Mouse (Mus musculus): ENCODE data around the gene Cc2d1a. TPM values are rescaled to one million over a fixed set of nuclear protein-coding genes. Genes with fewer than 3 reads are reported as not detected.

Cc2d1a gene
- polyA plus RNA-seq, 1 experiment from 2014 or later: 28.2 TPM

DNA sequence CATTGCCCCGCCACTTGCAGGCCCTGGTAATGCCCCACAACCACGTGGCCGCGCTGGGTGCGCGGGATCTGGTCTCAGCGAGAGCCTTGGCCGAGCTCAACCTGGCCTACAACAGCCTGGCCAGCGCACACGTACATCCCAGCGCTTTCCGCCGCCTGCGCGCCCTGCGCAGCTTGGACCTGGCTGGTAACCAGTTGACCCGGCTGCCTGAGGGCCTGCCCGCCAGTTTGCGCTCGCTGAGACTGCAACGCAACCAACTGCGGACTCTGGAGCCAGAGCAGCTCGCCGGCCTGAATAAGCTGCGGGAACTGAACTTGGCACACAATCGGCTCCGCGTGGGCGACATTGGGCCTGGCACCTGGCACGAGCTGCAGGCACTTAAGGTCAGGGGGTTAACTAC, 16.9 kb downstream of the Cc2d1a start:
- ATAC-seq (ENCODE audit: insufficient number of reproducible peaks, insufficient read depth, low FRiP score, low TSS enrichment, low read depth): no peak; the same call in 1 of the 2 replicates
- 39% methylated on average over 30 of the region's 30 CpGs for whole genome bisulfite sequencing
- Histone ChIP-seq H3K36me3 (peaks cover 49% of the 10 kb centered on the region), H3K4me1 (peaks cover 29% of the 10 kb centered on the region), H3K9me3 (no peaks in the 10 kb centered on the region), H3K27me3 (peaks cover 3% of the 10 kb centered on the region; the same call in 1 of the 2 replicates), H3K27ac (no peak overlapping the region), H3K4me3 (no peak overlapping the region), H3K4me2 (peak overlapping the region; percentile 14; the same call in 1 of the 2 replicates), H3K9ac (peak overlapping the region; percentile 46)

DNA sequence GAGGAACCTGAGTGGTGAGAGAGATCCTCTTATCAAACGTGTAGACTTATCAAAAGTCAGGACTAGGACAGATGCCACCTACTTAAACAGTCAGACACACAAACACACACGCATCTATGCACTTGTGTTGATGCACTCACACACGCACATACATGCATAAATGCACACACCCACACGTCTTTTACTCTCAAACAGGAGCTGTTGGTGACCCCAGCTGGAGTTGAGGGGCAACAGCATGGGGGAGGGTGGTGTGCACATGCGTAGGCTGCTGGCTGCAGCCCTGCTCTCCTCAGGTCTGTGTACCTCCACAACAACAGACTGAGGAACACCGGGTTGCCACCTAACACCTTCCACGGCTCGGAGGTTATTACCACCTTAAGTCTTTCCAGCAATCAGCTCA, 19.5 kb downstream of the Cc2d1a start:
- 71% methylated on average over 8 of the region's 8 CpGs for WGBS
- H3K9me3 ChIP-seq: no peaks in the 10 kb centered on the region
- H3K4me1 ChIP-seq: peaks cover 30% of the 10 kb centered on the region
- no peak overlapping the region for H3K9ac ChIP-seq
- ATAC-seq (ENCODE audit: insufficient number of reproducible peaks, insufficient read depth, low FRiP score, low TSS enrichment, low read depth): no peak
- H3K4me2 ChIP-seq: no peak overlapping the region
- H3K27me3 ChIP-seq: peaks cover 3% of the 10 kb centered on the region; the same call in 1 of the 2 replicates
- H3K27ac ChIP-seq: no peak overlapping the region
- no peak overlapping the region for H3K4me3 ChIP-seq
- H3K36me3 ChIP-seq: peaks cover 24% of the 10 kb centered on the region

DNA sequence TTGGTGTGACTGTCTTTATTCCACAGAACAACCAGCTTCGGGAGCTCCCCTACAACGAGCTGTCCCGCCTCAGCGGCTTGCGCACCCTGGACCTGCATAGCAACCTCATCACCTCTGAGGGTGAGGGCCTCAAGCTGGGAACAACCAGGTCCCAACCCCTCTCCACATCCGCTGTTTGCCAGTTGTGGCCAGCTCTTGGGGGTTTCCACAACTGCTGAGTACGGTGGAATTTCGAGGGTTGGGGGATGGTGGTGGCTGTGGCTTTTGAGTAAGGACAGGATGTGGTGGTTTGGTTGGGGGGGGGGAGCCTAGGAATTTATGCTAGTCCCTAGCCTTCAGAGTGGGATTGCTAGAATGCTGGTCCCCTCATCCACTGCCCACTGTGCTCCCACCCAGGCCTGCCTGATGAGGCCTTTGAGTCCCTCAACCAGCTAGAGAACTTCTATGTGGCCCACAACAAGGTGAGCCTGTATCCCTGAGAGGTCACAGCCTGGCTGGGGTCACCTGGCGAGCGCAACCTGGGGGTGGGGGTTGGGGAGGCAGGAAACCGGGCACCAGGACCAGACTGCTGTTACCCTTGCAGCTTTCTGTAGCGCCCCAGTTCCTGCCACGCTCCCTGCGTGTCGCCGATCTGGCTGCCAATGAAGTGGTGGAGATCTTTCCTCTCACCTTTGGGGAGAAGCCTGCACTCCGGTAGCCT, 20.4 kb downstream of the Cc2d1a start:
- WGBS: 57% methylated on average over 17 of the region's 17 CpGs
- Histone ChIP-seq H3K36me3 (peaks cover 15% of the 10 kb centered on the region), H3K9me3 (no peaks in the 10 kb centered on the region), H3K27ac (peak overlapping the region; percentile 55; the same call in 1 of the 2 replicates), H3K9ac (peak overlapping the region; percentile 52; the same call in 1 of the 2 replicates), H3K27me3 (peaks cover 3% of the 10 kb centered on the region; the same call in 1 of the 2 replicates), H3K4me2 (peak overlapping the region; percentile 27), H3K4me1 (peaks cover 30% of the 10 kb centered on the region), H3K4me3 (no peak overlapping the region)
- peak; percentile 49; the same call in 1 of the 2 replicates for ATAC-seq (ENCODE audit: insufficient number of reproducible peaks, insufficient read depth, low FRiP score, low TSS enrichment, low read depth)

DNA sequence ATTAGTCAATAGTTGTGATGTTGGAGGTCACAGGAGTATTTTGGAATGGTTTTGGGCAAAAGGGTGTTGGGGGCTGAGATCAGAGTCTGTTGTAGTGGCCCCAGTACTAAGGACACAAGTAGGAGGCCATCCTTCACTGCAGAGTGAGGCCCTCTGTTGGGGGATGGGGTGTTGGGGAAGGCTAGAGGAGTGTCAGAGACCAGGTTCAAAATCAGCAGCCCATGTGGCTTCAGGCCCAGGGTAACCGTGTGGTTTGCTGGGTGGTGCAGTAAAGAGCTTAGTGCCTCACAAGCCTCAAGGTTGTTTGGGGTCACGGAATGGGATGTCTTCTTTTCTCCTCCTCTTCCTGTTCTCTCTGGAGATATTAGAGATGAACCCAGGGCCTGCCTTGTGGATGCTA, 21.0 kb downstream of the Cc2d1a start:
- Histone ChIP-seq H3K27ac (peak overlapping the region; percentile 55; the same call in 1 of the 2 replicates), H3K4me3 (no peak overlapping the region), H3K9me3 (no peaks in the 10 kb centered on the region), H3K9ac (no peak overlapping the region), H3K4me1 (peaks cover 30% of the 10 kb centered on the region), H3K36me3 (peaks cover 8% of the 10 kb centered on the region; the same call in 1 of the 2 replicates), H3K4me2 (no peak overlapping the region), H3K27me3 (peaks cover 3% of the 10 kb centered on the region; the same call in 1 of the 2 replicates)
- 68% methylated on average over 2 of the region's 2 CpGs for WGBS
- no peak for ATAC-seq (ENCODE audit: insufficient number of reproducible peaks, insufficient read depth, low FRiP score, low TSS enrichment, low read depth)

DNA sequence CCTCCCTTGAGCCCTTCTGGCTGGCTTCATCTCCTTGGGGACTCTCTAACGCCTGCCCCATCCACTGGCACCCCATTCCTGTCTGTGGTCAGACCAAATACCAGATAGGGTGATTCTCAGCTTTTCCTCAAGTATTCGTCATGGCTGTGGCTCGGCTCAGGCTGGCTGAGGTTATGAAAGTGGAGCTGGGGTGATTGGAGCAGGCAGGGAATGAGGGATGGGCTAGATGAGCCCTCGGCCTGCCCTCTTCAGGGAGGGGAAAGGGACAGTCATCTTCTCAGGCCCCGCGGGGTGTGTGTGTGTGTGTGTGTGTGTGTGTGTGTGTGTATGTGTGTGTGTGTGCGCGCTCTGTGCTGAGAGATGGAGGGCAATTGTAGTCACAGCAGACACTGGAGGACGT, 22.1 kb downstream of the Cc2d1a start, which contains the start of gene Podnl1:
Gene Podnl1 (plus strand): TSS at position 334 of the 400 bp plus-strand sequence.
- ATAC-seq (ENCODE audit: insufficient number of reproducible peaks, insufficient read depth, low FRiP score, low TSS enrichment, low read depth): 0 out of 2 replicates have a peak, but pooled peaks have one; percentile 65
- no peak within 1 kb of the TSS for H3K4me3 ChIP-seq
- WGBS: 53% methylated on average over 9 of the region's 9 CpGs
- peak within 1 kb of the TSS; percentile 28; the same call in 1 of the 2 replicates for H3K27ac ChIP-seq
- peaks cover 26% of the 10 kb centered on the region for H3K4me1 ChIP-seq
- H3K9me3 ChIP-seq: no peaks in the 10 kb centered on the region
- no peaks in the 10 kb centered on the region for H3K36me3 ChIP-seq
- H3K9ac ChIP-seq: peak within 1 kb of the TSS; percentile 36; the same call in 1 of the 2 replicates
- H3K4me2 ChIP-seq: 0 out of 2 replicates have a peak within 1 kb of the TSS, but pooled peaks have one; percentile 7
- peaks cover under 1% of the 10 kb centered on the region; the same call in 1 of the 2 replicates for H3K27me3 ChIP-seq

DNA sequence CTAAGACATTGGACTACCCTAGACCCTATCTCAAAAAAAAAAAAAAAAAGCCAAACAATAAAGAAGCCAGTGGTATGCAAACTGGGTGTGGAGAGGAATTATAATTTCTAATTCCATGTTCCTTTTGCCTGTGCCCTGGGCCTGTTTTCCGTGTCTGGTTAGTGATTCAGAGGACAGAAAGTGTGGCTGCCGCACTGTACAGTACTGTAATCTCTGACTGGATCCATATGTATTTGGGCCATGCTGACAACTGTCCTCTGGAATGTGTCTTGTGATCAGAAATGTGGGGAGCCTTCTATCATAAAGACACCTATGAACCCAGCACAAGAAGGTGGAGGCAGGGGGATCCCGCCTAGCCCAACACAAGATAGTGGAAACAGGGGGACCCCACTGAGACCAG, 25.6 kb downstream of the Cc2d1a start:
- H3K27me3 ChIP-seq: no peaks in the 10 kb centered on the region
- H3K27ac ChIP-seq: no peak overlapping the region
- H3K4me3 ChIP-seq: no peak overlapping the region
- no peaks in the 10 kb centered on the region for H3K36me3 ChIP-seq
- peaks cover 10% of the 10 kb centered on the region for H3K4me1 ChIP-seq
- H3K9me3 ChIP-seq: no peaks in the 10 kb centered on the region
- ATAC-seq (ENCODE audit: insufficient number of reproducible peaks, insufficient read depth, low FRiP score, low TSS enrichment, low read depth): no peak
- no peak overlapping the region for H3K4me2 ChIP-seq
- WGBS: 82% methylated on average over 3 of the region's 3 CpGs
- H3K9ac ChIP-seq: no peak overlapping the region

DNA sequence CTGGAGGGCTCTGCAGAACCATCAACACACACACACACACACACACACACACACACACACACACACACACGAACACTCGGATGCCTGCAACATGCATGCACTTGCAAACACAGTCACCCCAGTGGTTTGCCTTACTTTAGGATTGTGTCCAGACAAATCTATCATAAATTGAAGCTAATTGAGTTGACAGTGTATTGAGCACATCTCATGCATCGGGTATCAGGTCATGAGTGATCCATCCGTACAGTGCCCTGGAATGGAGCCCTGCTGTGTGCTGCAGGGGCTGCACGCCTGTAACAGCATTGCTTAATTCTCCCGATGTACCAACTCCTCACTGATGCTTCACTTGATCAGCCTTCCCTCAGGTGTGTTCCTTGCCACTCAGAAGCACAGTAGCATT, 32.1 kb downstream of the Cc2d1a start:
- no peak overlapping the region for H3K4me2 ChIP-seq
- H3K9ac ChIP-seq: no peak overlapping the region
- no peak for ATAC-seq (ENCODE audit: insufficient number of reproducible peaks, insufficient read depth, low FRiP score, low TSS enrichment, low read depth)
- H3K36me3 ChIP-seq: no peaks in the 10 kb centered on the region
- WGBS: 80% methylated on average over 6 of the region's 6 CpGs
- no peak overlapping the region for H3K27ac ChIP-seq
- no peaks in the 10 kb centered on the region for H3K4me1 ChIP-seq
- no peak overlapping the region for H3K4me3 ChIP-seq
- H3K9me3 ChIP-seq: no peaks in the 10 kb centered on the region
- no peaks in the 10 kb centered on the region for H3K27me3 ChIP-seq

DNA sequence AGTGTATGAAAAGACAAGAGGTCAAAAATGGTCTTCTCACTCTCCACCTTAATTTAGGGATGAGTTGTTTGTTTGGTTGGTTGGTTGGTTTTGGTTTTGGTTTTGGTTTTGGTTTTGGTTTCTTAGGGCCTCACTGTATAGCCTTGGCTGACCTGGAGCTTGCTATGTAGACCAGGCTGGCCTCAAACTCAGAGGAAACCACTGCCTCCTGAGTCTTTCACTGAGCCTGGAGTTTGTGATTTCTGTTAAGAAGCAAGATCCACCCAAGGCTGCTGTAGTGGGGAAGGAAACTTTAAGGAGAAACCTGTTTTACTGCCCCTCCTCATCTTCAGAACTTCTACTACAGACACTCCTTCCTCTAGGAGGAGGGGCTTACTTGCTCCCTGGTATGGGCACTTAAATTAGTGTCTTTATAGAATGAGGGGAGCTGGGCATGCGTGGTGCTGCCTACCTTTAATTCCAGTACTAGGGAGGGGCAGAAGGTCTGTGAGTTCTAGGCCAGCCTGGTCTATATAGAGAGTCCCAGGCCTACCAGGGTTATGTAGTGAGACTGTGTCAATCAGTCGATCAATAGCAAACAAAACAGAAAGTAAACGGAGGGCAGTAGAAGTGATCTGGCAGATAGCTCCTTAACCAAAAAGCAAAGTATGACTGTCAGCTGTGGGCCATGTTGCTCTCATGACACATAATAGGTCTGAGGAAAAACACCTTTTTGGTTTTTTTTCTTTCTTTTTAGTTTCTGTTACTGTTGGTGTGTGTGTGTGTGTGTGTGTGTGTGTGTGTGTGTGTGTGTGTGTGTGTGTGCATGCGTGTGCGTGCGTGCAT, 41.3 kb downstream of the Cc2d1a start:
- Histone ChIP-seq H3K4me2 (no peak overlapping the region), H3K4me1 (peaks cover 23% of the 10 kb centered on the region), H3K9ac (no peak overlapping the region), H3K9me3 (no peaks in the 10 kb centered on the region), H3K36me3 (peaks cover 15% of the 10 kb centered on the region), H3K27me3 (no peaks in the 10 kb centered on the region), H3K4me3 (no peak overlapping the region), H3K27ac (no peak overlapping the region)
- ATAC-seq (ENCODE audit: insufficient number of reproducible peaks, insufficient read depth, low FRiP score, low TSS enrichment, low read depth): no peak
- WGBS: 94% methylated on average over 6 of the region's 6 CpGs

DNA sequence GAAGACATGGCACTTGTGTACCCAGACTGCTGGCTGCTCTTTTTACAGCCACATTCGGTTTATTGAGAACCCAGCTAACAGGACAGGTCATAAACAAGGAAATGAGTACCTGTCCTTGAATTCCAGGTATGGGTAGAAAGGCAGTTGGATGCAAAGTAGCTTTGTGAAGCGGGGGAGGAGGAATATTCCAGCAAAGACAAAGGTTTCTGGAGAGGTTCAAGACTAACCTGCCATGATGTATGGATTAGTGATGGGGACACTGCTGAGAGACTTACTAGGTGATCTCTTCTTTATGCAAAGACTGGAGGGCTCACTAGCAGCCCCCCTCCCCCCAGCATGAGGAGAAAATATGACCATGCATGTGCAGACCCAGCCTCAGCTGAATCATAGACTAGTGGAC, 42.1 kb downstream of the Cc2d1a start:
- no peak overlapping the region for H3K9ac ChIP-seq
- H3K27me3 ChIP-seq: no peaks in the 10 kb centered on the region
- H3K9me3 ChIP-seq: no peaks in the 10 kb centered on the region
- H3K36me3 ChIP-seq: peaks cover 22% of the 10 kb centered on the region
- no peak overlapping the region for H3K4me2 ChIP-seq
- 83% methylated on average over 2 of the region's 2 CpGs for WGBS
- H3K4me3 ChIP-seq: no peak overlapping the region
- H3K4me1 ChIP-seq: peaks cover 23% of the 10 kb centered on the region
- ATAC-seq (ENCODE audit: insufficient number of reproducible peaks, insufficient read depth, low FRiP score, low TSS enrichment, low read depth): no peak
- no peak overlapping the region for H3K27ac ChIP-seq

DNA sequence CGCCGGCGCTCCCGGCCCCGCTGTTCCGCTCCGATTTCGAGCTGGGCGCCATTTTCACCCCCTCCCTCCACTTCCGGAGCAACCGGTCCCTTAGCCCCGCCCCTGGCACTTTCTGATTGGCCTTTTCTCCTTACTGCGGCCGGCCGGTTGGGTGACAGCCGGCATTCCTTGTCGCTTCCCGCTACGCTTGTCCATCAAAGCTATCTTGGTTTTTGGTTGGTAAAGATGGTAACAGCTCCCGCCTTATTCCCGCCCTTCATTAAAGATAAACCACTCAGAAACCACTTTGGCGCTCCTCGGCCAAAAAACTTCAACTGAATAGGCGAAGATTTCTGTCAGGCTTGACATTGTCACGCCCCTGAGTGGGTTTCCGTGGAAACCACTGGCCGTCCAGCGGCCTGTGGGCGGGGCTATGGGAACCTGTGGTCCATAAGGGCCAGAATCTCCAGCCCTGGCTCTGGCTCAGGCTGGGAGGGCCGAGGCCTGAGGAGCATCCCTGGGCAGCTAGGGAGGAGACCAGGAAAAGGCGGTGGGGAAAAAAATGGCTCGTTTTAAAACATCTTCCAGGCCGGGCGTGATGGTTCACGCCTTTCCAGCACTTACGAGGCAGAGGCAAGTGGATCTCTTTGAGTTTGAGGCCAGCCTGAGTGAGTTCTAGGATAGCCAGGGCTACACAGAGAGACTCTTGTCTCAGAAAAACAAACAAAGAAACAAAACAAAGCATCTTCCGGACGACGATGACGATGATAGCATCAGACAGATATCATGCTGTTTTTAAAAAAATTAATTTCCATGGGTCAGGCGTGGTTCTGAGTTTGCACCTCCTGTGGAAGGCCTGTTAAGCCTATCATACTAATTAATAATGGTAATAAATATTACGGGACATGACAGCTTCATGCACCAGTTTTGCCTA, 42.8 kb downstream of the Cc2d1a start, which contains the start of gene Dcaf15:
Gene Dcaf15 (minus strand): TSS at position 72 of the 913 bp plus-strand sequence.
- ATAC-seq (ENCODE audit: insufficient number of reproducible peaks, insufficient read depth, low FRiP score, low TSS enrichment, low read depth): peak; percentile 94
- H3K9ac ChIP-seq: peak within 1 kb of the TSS; percentile 80

More for the DNA sequence above, 42.8 kb downstream of the Cc2d1a start, which contains the start of gene Dcaf15:
- no peaks in the 10 kb centered on the region for H3K9me3 ChIP-seq
- peak within 1 kb of the TSS; percentile 89 for H3K27ac ChIP-seq
- peak within 1 kb of the TSS; percentile 75 for H3K4me2 ChIP-seq
- peaks cover 23% of the 10 kb centered on the region for H3K4me1 ChIP-seq
- peak within 1 kb of the TSS; percentile 62 for H3K4me3 ChIP-seq
- 7% methylated on average over 42 of the region's 42 CpGs for WGBS
- no peaks in the 10 kb centered on the region for H3K27me3 ChIP-seq
- peaks cover 28% of the 10 kb centered on the region for H3K36me3 ChIP-seq

Data from embryonic facial prominence, embryonic 13.5 days (tissue).